Mouse (Mus musculus) forebrain, embryonic 13.5 days (tissue): ENCODE data around the gene Gm49373. TPM values are rescaled to one million over a fixed set of nuclear protein-coding genes. Genes with fewer than 3 reads are reported as not detected.

ENCODE experiments used
- ATAC-seq: fragments of 200-750 bp; cut with Nextera tagmentation; 2 replicates; pipeline ENCODE4 v1.8.0; 2017
- H3K27ac ChIP-seq: fragments of 300-500 bp; sonication (generic); 2 replicates; pipeline ENCODE4 v1.5.1; 2015; ENCODE audit warnings: inconsistent platforms, mild to moderate bottlenecking, moderate library complexity
- H3K27me3 ChIP-seq: fragments of 300-500 bp; sonication (generic); 2 replicates; pipeline ENCODE4 v1.6.1; 2015; ENCODE audit warnings: mild to moderate bottlenecking, inconsistent platforms
- H3K36me3 ChIP-seq: fragments of 300-500 bp; sonication (generic); 2 replicates; pipeline ENCODE4 v1.6.1; 2015; ENCODE audit warnings: mild to moderate bottlenecking, inconsistent platforms; ENCODE audit not compliant: poor library complexity, severe bottlenecking
- H3K4me1 ChIP-seq: fragments of 300-500 bp; sonication (generic); 2 replicates; pipeline ENCODE4 v1.6.1; 2015; ENCODE audit warnings: inconsistent platforms
- H3K4me2 ChIP-seq: fragments of 300-500 bp; sonication (generic); 2 replicates; pipeline ENCODE4 v1.6.1; 2015; ENCODE audit warnings: inconsistent platforms, mild to moderate bottlenecking, moderate library complexity
- H3K4me3 ChIP-seq: fragments of 300-500 bp; sonication (generic); 2 replicates; pipeline ENCODE4 v1.5.1; 2015; ENCODE audit warnings: mild to moderate bottlenecking, inconsistent platforms
- H3K9ac ChIP-seq: fragments of 300-500 bp; sonication (generic); 2 replicates; pipeline ENCODE4 v1.6.1; 2015; ENCODE audit warnings: mild to moderate bottlenecking, inconsistent platforms
- H3K9me3 ChIP-seq: fragments of 300-500 bp; sonication (generic); replicated peaks from 2 replicates; pipeline ENCODE4 v1.6.1; 2016; ENCODE audit warnings: inconsistent platforms
- WGBS: fragments of 180-500 bp; shearing (Covaris S2); methylation state at CpG from one replicate; pipeline ENCODE4 v1.1.7; 2015; 5-methylcytosine and 5-hydroxymethylcytosine counted together
- polyA plus RNA-seq: library from polyadenylated mRNA; unstranded; fragments of >200 nt; fragmentation: Nextera tagmentation; extraction: Ambion mirVana; gene quantifications from 2 replicates; pipeline ENCODE4 v1.2.1, GENCODE M21; 2015

Gm49373 gene
- polyA plus RNA-seq, 1 experiment from 2014 or later: 1.2 TPM

DNA sequence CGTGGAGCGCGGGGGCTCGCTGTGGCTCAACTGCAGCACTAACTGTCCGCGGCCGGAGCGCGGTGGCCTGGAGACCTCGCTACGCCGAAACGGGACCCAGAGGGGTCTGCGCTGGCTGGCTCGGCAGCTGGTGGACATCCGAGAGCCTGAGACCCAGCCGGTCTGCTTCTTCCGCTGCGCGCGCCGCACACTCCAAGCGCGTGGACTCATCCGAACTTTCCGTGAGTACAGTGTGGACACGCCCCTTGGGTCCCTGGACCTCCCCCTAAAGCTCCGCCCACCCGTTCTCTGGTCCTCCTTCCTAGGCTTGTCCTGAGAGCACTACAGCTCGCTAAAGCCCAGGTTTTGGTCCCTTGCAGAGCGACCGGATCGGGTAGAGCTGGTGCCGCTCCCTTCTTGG lies 39.8 kb downstream of the Gm49373 start:
- ATAC-seq: 0 out of 2 replicates have a peak, but pooled peaks have one; percentile 19
- Histone ChIP-seq H3K9ac (peak overlapping the region; percentile 39; the same call in 1 of the 2 replicates), H3K27ac (no peak overlapping the region), H3K4me1 (peaks cover 66% of the 10 kb centered on the region), H3K36me3 (no peaks in the 10 kb centered on the region), H3K4me3 (peak overlapping the region; percentile 50), H3K27me3 (peaks cover 99% of the 10 kb centered on the region), H3K9me3 (no peaks in the 10 kb centered on the region), H3K4me2 (peak overlapping the region; percentile 94)
- under 1% methylated on average over 34 of the region's 34 CpGs for WGBS

GRCm38 (mm10) chr9:21032491-21032890 lies 40.4 kb downstream of the Gm49373 start:
- H3K9ac ChIP-seq: no peak overlapping the region; the same call in 1 of the 2 replicates
- H3K4me1 ChIP-seq: peaks cover 60% of the 10 kb centered on the region
- 2% methylated on average over 7 of the region's 7 CpGs for whole genome bisulfite sequencing
- ATAC-seq: no peak
- H3K4me3 ChIP-seq: peak overlapping the region; percentile 50
- peak overlapping the region; percentile 94 for H3K4me2 ChIP-seq
- H3K27me3 ChIP-seq: peaks cover 98% of the 10 kb centered on the region
- H3K36me3 ChIP-seq: no peaks in the 10 kb centered on the region
- H3K27ac ChIP-seq: no peak overlapping the region
- H3K9me3 ChIP-seq: no peaks in the 10 kb centered on the region

GRCm38 (mm10) chr9:21031896-21032351 lies 41.0 kb downstream of the Gm49373 start, which contains the start of gene Icam5:
Gene Icam5, plus strand, starts transcription at chr9:21032073.
- H3K4me1 ChIP-seq: peaks cover 55% of the 10 kb centered on the region
- peak within 1 kb of the TSS; percentile 94 for H3K4me2 ChIP-seq
- no peaks in the 10 kb centered on the region for H3K36me3 ChIP-seq
- no peak within 1 kb of the TSS for H3K27ac ChIP-seq
- peak within 1 kb of the TSS; percentile 50 for H3K4me3 ChIP-seq
- WGBS: under 1% methylated on average over 35 of the region's 35 CpGs
- H3K9ac ChIP-seq: peak within 1 kb of the TSS; percentile 62
- no peaks in the 10 kb centered on the region for H3K9me3 ChIP-seq
- ATAC-seq: peak; percentile 50
- peaks cover 98% of the 10 kb centered on the region for H3K27me3 ChIP-seq

DNA sequence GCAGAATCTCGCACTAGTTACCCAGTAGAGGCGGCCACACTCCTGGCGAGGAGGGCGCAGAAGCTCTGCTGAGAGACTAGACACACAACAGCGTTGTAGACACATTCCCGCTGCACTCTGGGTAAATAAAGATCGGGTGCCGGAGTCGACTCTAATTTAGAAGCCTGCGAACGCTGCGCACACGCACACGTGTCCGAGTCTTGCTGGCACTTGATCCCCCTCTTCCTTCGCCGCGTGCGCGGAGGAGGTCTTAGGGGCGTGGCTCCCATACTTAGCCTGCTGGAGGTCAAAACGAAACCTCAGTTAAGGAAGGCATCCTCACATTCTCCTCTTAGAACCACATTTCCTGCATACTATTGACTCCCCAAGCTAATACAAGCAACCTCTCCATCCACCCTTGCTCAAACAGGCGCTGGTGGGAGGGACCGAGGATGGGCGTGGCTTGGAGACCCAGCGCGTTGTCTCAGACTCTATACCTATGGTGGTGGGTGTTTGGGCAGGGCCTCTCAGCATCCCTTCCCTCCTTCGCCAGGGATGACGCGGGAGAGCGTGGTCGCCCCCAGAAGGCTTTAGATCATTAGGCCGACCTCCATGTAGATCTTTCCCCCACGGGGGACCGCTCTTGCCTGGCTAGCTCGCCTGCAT lies 41.5 kb downstream of the Gm49373 start:
- under 1% methylated on average over 36 of the region's 36 CpGs for WGBS
- H3K4me1 ChIP-seq: peaks cover 50% of the 10 kb centered on the region

DNA sequence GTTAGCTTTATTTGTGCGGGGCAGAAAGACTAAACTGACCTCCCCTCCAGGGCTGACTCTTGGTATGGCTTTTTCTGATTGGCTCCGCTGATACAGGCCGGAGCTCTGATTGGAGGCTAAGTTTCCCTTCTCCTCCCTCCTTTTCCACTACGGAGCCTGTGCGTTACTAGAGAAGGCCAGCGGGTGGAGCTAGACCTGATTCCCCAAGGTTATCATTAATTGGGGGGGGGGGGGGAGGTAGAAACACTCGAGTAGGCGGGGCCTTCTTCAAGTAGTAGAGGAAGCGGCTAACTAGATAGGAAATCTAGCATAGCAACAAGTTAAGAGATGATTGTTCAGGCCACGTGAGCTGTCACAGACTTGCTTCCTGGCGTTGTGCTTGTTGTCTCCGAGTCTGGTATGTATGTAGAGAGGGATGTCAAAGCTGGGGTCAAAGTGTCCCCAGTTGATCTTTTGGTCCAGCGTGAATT lies 42.1 kb downstream of the Gm49373 start:
- 0% methylated on average over 13 of the region's 13 CpGs for WGBS
- H3K27me3 ChIP-seq: peaks cover 98% of the 10 kb centered on the region
- no peaks in the 10 kb centered on the region for H3K36me3 ChIP-seq
- H3K9me3 ChIP-seq: no peaks in the 10 kb centered on the region
- peak overlapping the region; percentile 50 for H3K4me3 ChIP-seq
- ATAC-seq: peak; percentile 59
- H3K4me2 ChIP-seq: peak overlapping the region; percentile 94
- H3K9ac ChIP-seq: no peak overlapping the region
- peaks cover 47% of the 10 kb centered on the region for H3K4me1 ChIP-seq
- H3K27ac ChIP-seq: no peak overlapping the region

More for the DNA sequence above, 41.5 kb downstream of the Gm49373 start:
- H3K9ac ChIP-seq: peak overlapping the region; percentile 62
- H3K27me3 ChIP-seq: peaks cover 98% of the 10 kb centered on the region
- peak overlapping the region; percentile 94 for H3K4me2 ChIP-seq
- no peaks in the 10 kb centered on the region for H3K36me3 ChIP-seq
- no peak overlapping the region for H3K27ac ChIP-seq
- H3K4me3 ChIP-seq: peak overlapping the region; percentile 50
- peak; percentile 67 for ATAC-seq
- H3K9me3 ChIP-seq: no peaks in the 10 kb centered on the region

DNA sequence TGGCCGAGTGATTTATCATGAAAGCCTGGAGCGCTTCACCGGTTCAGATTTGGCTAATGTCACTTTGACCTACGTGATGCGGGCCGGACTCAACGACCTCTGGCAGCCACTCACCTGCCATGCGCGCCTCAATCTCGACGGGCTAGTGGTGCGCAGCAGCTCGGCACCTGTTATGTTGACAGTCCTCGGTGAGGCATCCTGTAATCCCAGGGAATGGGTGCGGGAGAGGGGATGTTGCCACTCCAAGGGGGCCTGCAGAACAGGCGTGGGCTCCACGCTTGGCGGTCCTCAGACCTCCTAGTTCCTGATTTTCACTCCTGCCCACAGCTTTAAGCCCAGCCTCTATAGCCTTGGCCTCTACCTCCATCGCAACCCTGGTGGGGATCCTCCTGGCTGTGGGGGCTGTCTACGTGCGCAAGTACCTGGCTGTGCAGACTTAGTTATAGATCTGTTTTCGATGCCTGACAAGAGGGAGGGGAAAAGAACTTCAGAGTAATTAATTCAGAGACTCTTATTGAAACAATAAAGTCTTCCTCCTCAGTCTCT lies 42.8 kb downstream of the Gm49373 start:
- Histone ChIP-seq H3K9me3 (no peaks in the 10 kb centered on the region), H3K36me3 (no peaks in the 10 kb centered on the region), H3K4me1 (peaks cover 47% of the 10 kb centered on the region), H3K4me2 (peak overlapping the region; percentile 94), H3K9ac (no peak overlapping the region), H3K4me3 (no peak overlapping the region), H3K27ac (no peak overlapping the region), H3K27me3 (peaks cover 96% of the 10 kb centered on the region)
- 21% methylated on average over 22 of the region's 22 CpGs for WGBS
- no peak for ATAC-seq

DNA sequence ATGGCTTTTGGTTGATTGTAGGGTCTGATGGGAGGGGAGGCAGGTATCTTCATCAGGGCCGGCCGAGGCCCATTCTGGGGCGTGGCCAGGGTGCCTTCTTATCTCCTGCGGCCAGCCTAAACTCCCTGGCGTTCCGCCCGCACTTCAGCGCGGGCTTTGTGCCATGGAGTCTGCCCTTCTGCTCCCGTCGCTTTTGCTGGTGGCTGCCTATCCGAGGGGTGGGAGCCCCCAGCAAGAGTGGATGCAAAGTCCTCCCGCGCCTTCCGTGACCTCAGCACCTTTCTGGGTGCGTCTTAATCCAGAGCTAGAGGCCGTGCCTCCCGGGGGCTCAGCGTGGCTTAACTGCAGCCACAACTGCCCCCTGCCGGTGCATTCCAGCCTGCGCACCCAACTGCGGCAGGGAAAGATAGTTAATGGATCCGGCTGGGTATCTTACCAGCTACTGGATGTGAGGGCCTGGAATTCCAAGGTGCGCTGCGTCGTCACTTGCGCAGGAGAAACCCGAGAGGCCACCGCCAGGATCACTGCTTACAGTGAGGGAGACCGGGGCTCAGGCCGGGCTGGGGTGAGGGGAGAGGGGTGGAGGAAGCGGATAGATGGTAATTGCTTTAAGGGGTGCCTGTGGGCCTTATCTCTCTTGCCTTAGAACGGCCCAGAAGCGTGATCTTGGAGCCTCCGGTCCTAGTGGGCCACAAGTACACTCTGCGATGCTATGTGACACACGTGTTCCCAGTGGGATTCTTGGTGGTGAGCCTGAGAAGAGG lies 43.4 kb downstream of the Gm49373 start, which contains the start of gene Icam4:
Icam4 (plus strand) TSS at position 83 of the 764 bp plus-strand sequence.
- Histone ChIP-seq H3K27me3 (peaks cover 90% of the 10 kb centered on the region), H3K4me2 (peak within 1 kb of the TSS; percentile 94), H3K4me1 (peaks cover 47% of the 10 kb centered on the region), H3K9ac (peak within 1 kb of the TSS; percentile 10; the same call in 1 of the 2 replicates), H3K27ac (no peak within 1 kb of the TSS), H3K36me3 (no peaks in the 10 kb centered on the region), H3K4me3 (peak within 1 kb of the TSS; percentile 18), H3K9me3 (no peaks in the 10 kb centered on the region)
- no peak for ATAC-seq
- 2% methylated on average over 37 of the region's 37 CpGs for WGBS

GRCm38 (mm10) chr9:21028560-21029110 lies 44.3 kb downstream of the Gm49373 start:
- ATAC-seq: no peak
- Histone ChIP-seq H3K4me3 (no peak overlapping the region), H3K27me3 (peaks cover 82% of the 10 kb centered on the region), H3K4me1 (peaks cover 46% of the 10 kb centered on the region), H3K36me3 (no peaks in the 10 kb centered on the region), H3K9me3 (no peaks in the 10 kb centered on the region), H3K4me2 (no peak overlapping the region), H3K9ac (no peak overlapping the region), H3K27ac (no peak overlapping the region)
- 69% methylated on average over 6 of the region's 6 CpGs for WGBS

DNA sequence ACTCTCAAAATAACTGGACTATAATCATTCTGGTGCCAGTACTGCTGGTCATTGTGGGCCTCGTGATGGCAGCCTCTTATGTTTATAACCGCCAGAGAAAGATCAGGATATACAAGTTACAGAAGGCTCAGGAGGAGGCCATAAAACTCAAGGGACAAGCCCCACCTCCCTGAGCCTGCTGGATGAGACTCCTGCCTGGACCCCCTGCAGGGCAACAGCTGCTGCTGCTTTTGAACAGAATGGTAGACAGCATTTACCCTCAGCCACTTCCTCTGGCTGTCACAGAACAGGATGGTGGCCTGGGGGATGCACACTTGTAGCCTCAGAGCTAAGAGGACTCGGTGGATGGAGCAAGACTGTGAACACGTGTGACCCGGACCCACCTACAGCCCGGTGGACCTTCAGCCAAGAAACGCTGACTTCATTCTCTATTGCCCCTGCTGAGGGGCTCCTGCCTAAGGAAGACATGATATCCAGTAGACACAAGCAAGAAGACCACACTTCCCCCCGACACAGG lies 45.1 kb downstream of the Gm49373 start:
- Histone ChIP-seq H3K4me2 (no peak overlapping the region), H3K4me3 (no peak overlapping the region), H3K27me3 (peaks cover 74% of the 10 kb centered on the region), H3K27ac (no peak overlapping the region), H3K9ac (no peak overlapping the region), H3K36me3 (no peaks in the 10 kb centered on the region), H3K9me3 (no peaks in the 10 kb centered on the region), H3K4me1 (peaks cover 38% of the 10 kb centered on the region)
- WGBS: 56% methylated on average over 8 of the region's 8 CpGs
- no peak for ATAC-seq

DNA sequence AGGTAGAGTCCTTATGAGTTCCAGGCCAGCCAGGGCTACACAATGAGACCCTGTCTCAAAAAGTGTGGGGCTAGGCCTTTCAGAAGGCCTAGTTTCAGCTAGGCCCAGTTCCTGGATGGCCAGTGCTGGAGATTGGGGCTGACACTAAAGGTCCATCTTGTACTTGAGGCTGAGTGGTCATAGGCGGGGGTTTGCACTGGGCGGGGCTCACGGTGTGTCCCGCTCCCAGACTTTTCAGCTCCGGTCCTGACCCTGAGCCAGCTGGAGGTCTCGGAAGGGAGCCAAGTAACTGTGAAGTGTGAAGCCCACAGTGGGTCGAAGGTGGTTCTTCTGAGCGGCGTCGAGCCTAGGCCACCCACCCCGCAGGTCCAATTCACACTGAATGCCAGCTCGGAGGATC lies 46.0 kb downstream of the Gm49373 start:
- peaks cover 29% of the 10 kb centered on the region for H3K4me1 ChIP-seq
- H3K9ac ChIP-seq: no peak overlapping the region
- no peak overlapping the region for H3K27ac ChIP-seq
- no peaks in the 10 kb centered on the region for H3K9me3 ChIP-seq
- H3K27me3 ChIP-seq: peaks cover 64% of the 10 kb centered on the region
- H3K36me3 ChIP-seq: no peaks in the 10 kb centered on the region
- H3K4me2 ChIP-seq: no peak overlapping the region
- ATAC-seq: no peak
- WGBS: 82% methylated on average over 12 of the region's 12 CpGs
- H3K4me3 ChIP-seq: no peak overlapping the region

- H3K9ac ChIP-seq: no peak overlapping the region
- peaks cover 14% of the 10 kb centered on the region for H3K4me1 ChIP-seq
- peaks cover 55% of the 10 kb centered on the region for H3K27me3 ChIP-seq
- no peak overlapping the region for H3K4me3 ChIP-seq
- H3K9me3 ChIP-seq: no peaks in the 10 kb centered on the region
- H3K36me3 ChIP-seq: no peaks in the 10 kb centered on the region
- 76% methylated on average over 19 of the region's 19 CpGs for WGBS
- no peak overlapping the region for H3K4me2 ChIP-seq
- no peak overlapping the region for H3K27ac ChIP-seq
- ATAC-seq: no peak
These were observed 47.6 kb downstream of the Gm49373 start for GRCm38 (mm10) chr9:21025258-21025810.
